Mouse (Mus musculus): ENCODE results near the gene Esr1. TPM values are rescaled to one million over a fixed set of nuclear protein-coding genes. Genes with fewer than 3 reads are reported as not detected.

Gene Esr1
- polyA plus RNA-seq (2012; rRNA removed), result 0.78 and 0.99 TPM in 2 replicates

DNA sequence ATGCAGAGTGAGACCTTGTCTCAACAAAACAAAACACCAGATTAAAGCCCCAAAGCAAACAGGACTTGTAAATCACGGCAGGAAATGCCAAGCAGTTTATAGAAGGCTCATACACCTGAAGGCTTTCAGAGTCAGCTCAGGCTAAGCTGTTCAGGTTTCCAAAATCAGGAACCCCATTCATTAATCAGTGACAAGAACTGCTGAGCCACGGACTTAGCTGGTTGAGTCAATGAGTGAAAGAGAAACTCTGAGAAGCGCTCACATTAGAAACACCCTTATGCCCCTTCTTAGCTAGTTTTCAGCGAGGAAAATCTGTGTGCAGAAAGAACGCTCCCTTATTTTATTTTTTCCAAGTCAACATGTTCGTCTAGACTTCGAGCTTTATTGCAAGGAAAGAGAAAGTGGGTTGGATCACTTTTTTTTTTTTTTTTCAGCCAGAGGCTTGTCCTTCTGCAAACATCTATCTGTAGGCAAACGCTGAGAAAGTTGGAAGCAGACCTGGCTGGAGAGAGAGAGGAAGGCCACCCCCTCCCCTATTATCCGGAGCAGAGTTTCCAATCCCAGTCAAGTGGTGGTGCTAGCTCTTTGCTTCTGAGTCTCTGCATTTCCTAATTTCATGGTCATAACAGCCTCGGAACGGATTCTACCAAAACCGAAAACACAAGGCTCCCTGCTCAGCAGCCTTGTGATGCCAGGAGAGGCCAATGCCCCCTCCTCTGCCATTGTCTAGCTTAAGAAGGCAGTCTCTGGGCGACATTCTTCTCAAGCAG, at the start of gene Esr1:
TSS of gene Esr1 (plus strand) at position 208 of the 770 bp plus-strand sequence.

Other genes with a start within 250 kb of the Esr1 start
- gene Zbtb2, start 223.5 kb upstream of the Esr1 start, polyA plus RNA-seq (2012; rRNA removed), result 3.1 and 3.2 TPM in 2 replicates
- 21.6 and 26.7 TPM in 2 replicates for gene Rmnd1, start 179.2 kb upstream of the Esr1 start, polyA plus RNA-seq (2012; rRNA removed)
- 10.1 and 11.2 TPM in 2 replicates for gene Armt1, start 179.1 kb upstream of the Esr1 start, polyA plus RNA-seq (2012; rRNA removed)
- 0.01 TPM in 2 replicates for gene Ccdc170, start 129.1 kb upstream of the Esr1 start, polyA plus RNA-seq (2012; rRNA removed)

All from liver, embryonic 18 days (tissue).